Mouse (Mus musculus) midbrain, embryonic 15.5 days (tissue): ENCODE measurements around the gene Rhno1. TPM values are rescaled to one million over a fixed set of nuclear protein-coding genes. Genes with fewer than 3 reads are reported as not detected.
A peak's percentile ranks its signal among the peaks of the same experiment; 100 is the strongest.
"Not testable (repeated sequence)": the region's sequence is repeated elsewhere in the genome, so short reads cannot be mapped to it uniquely, and the experiment has no call there.

Experiments
- ATAC-seq: fragments of 200-750 bp; cut with Nextera tagmentation; replicated peaks from 2 replicates; pipeline ENCODE4 v1.8.0; 2017; ENCODE audit warnings: moderate TSS enrichment
- H3K27ac ChIP-seq: fragments of 300-500 bp; sonication (generic); 2 replicates; pipeline ENCODE4 v1.5.1; 2015; ENCODE audit warnings: mild to moderate bottlenecking, inconsistent platforms
- H3K27me3 ChIP-seq: fragments of 300-500 bp; sonication (generic); replicated peaks from 2 replicates; pipeline ENCODE4 v1.6.1; 2015; ENCODE audit warnings: inconsistent platforms
- H3K36me3 ChIP-seq: fragments of 300-500 bp; sonication (generic); replicated peaks from 2 replicates; pipeline ENCODE4 v1.6.1; 2015; ENCODE audit warnings: inconsistent platforms
- H3K4me1 ChIP-seq: fragments of 300-500 bp; sonication (generic); 2 replicates; pipeline ENCODE4 v1.6.1; 2015; ENCODE audit warnings: inconsistent platforms
- H3K4me2 ChIP-seq: fragments of 300-500 bp; sonication (generic); 2 replicates; pipeline ENCODE4 v1.6.1; 2015; ENCODE audit warnings: inconsistent platforms, mild to moderate bottlenecking, moderate library complexity
- H3K4me3 ChIP-seq: fragments of 300-500 bp; sonication (generic); 2 replicates; pipeline ENCODE4 v1.5.1; 2015; ENCODE audit warnings: mild to moderate bottlenecking, inconsistent platforms
- H3K9ac ChIP-seq: fragments of 300-500 bp; sonication (generic); 2 replicates; pipeline ENCODE4 v1.6.1; 2015; ENCODE audit warnings: mild to moderate bottlenecking, inconsistent platforms
- H3K9me3 ChIP-seq: fragments of 300-500 bp; sonication (generic); 2 replicates; pipeline ENCODE4 v1.6.1; 2016; ENCODE audit warnings: inconsistent platforms
- WGBS: fragments of 180-500 bp; shearing (Covaris S2); methylation state at CpG from one replicate; pipeline ENCODE4 v1.1.7; 2015; ENCODE audit warnings: mixed read lengths; 5-methylcytosine and 5-hydroxymethylcytosine counted together
- polyA plus RNA-seq: library from polyadenylated mRNA; unstranded; fragments of >200 nt; fragmentation: Nextera tagmentation; extraction: Ambion mirVana; gene quantifications from 2 replicates; pipeline ENCODE4 v1.2.1, GENCODE M21; 2015

Gene Rhno1
- polyA plus RNA-seq, 1 experiment from 2014 or later, result 89.4 TPM

DNA sequence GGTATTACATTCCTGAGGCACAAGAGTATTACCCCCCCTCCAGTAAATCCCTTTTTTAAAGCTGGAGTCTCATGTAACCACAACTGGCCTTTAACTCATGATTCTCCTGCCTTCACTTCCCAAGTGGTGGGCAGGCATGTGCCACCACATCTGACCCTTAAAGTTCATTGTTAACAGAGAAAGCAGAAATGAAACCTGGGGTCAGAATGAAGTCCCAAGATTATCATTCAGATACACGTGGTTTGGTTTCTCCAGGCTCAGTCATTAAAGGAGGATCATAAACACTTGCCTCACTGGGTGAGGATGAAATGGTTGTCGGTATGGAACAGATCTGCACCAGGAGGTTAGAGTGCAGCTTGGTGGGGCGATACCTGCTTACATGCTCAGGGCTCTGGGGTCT is 18.5 kb upstream of the Rhno1 start:
- Histone ChIP-seq H3K4me1 (no peaks in the 10 kb centered on the region), H3K4me3 (no peak overlapping the region), H3K27me3 (no peaks in the 10 kb centered on the region), H3K9me3 (no peaks in the 10 kb centered on the region), H3K27ac (no peak overlapping the region), H3K4me2 (no peak overlapping the region), H3K9ac (no peak overlapping the region), H3K36me3 (no peaks in the 10 kb centered on the region)
- ATAC-seq, result no peak
- WGBS, result 85% methylated on average over 3 of the region's 3 CpGs

DNA sequence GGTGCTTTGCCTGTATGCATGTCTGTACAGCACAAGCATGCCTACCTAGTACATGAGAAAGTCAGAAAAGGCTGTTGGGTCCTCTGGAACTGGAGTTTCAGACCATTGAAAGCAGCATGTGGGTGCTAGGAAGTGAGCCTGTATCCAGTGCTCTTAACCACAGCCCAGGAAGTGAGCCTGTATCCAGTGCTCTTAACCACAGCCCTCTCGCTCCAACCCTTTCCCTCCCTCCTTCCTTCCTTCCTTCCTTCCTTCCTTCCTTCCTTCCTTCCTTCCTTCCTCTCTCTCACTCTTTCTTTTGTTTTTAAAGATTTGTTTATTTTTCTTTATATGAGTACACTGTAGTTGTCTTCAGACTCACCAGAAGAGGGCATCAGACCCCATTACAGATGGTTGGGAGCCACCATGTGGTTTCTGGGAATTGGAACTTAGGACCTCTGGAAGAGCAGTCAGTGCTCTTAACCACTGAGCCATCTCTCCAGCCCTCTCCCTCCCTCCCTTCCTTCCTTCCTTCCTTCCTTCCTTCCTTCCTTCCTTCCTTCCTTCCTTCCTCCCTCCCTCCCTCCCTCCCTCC is 18.0 kb upstream of the Rhno1 start:
- WGBS, result 89% methylated on average over 1 of the region's 1 CpGs
- not testable (repeated sequence) for H3K9ac ChIP-seq, H3K27me3 ChIP-seq, ATAC-seq, H3K4me3 ChIP-seq, H3K27ac ChIP-seq, H3K36me3 ChIP-seq, H3K4me2 ChIP-seq, H3K4me1 ChIP-seq, H3K9me3 ChIP-seq

DNA sequence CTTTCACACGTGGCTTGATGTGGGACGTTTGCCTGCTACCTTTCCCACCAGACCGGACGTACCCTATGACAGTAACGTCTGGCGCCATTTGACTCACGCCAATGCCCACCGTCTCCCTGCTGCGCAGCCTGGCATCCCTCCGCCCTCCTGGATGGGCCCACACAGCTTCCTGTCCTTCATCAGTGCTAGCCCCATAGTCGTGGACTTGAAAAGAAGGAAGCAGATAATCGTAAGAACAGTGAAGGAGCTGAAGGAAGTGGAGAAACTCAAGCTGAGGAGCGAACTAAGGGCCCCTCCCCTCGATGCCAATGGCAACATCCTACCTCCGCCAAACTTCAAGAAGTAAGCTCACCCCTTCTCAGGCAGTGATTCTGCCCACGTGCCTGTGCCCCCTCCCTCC is 16.9 kb upstream of the Rhno1 start:
- Histone ChIP-seq H3K27ac (no peak overlapping the region), H3K36me3 (no peaks in the 10 kb centered on the region), H3K4me1 (peaks cover 8% of the 10 kb centered on the region), H3K9me3 (no peaks in the 10 kb centered on the region), H3K27me3 (no peaks in the 10 kb centered on the region), H3K4me3 (no peak overlapping the region), H3K9ac (no peak overlapping the region), H3K4me2 (no peak overlapping the region)
- ATAC-seq, result no peak
- WGBS, result 85% methylated on average over 16 of the region's 16 CpGs

DNA sequence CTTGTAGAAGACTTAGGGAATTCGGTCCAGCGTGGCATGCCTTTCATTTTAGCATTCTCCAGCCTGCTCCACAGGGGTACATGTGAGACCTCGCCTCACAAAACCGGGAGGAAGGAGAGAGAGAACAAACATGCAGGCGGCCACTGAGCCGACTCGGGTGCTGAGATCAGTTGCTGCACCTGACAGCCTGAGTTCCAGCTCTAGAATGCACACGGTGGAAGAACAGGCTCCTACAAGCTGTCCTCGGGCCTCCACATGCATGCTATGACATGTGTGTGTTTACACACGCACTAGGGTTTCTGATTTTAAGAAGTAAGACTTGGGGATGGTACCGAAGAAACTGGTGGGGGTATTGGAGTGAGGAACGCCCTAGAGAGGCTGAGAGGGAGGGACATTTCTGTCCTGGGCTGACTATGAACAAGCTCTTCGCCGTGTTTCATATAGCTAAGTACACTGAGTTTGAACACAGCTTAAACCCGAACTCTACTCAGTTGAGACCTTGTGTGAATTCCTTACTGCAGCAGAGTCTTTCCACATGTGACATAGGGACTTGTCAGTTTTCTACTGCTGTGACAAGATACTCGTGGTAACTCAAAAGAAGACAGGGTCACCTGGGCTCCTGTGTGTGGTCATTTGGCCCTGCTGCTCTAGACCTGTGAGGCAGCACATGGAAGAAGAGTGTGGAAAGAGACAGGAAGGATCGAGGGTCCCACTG is 13.8 kb upstream of the Rhno1 start:
- H3K27ac ChIP-seq, result no peak overlapping the region
- H3K27me3 ChIP-seq, result no peaks in the 10 kb centered on the region
- peaks cover 11% of the 10 kb centered on the region for H3K4me1 ChIP-seq
- no peak overlapping the region for H3K4me3 ChIP-seq
- H3K9ac ChIP-seq, result no peak overlapping the region
- H3K9me3 ChIP-seq, result no peaks in the 10 kb centered on the region
- no peak for ATAC-seq
- H3K4me2 ChIP-seq, result no peak overlapping the region
- no peaks in the 10 kb centered on the region for H3K36me3 ChIP-seq
- 93% methylated on average over 17 of the region's 17 CpGs for WGBS

GRCm38 (mm10) chr6:128375192-128375591 is 12.5 kb upstream of the Rhno1 start, which contains the start of the genes Tex52 and Gm44596:
Tex52 (plus strand) TSS chr6:128375456.
Gm44596 (plus strand) TSS chr6:128375503.
- Histone ChIP-seq H3K36me3 (no peaks in the 10 kb centered on the region), H3K27ac (peak within 1 kb of the TSS; percentile 41), H3K9me3 (no peaks in the 10 kb centered on the region), H3K4me2 (peak within 1 kb of the TSS; percentile 21), H3K9ac (no peak within 1 kb of the TSS), H3K27me3 (no peaks in the 10 kb centered on the region), H3K4me3 (no peak within 1 kb of the TSS), H3K4me1 (peaks cover 11% of the 10 kb centered on the region)
- WGBS, result 7% methylated on average over 6 of the region's 6 CpGs
- ATAC-seq, result peak; percentile 80

DNA sequence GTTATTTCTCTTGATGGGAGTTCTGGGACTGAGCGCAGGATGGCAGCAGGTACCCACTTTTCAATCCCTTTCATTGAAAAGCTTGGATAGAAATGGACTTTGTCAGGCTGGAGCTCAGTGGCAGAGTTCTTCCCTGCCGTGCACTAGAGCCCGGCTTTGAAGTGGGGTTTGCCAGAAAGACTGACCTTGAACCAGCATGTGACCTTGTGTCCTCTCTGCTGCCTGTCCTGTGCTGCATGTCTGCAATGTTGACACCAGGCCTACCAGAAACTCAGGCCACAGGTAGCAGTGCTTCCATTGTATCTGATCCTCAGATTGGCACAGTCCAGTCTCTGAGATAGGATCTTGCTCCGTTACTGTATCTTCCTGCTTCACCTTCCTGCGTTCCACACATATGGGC is 7.3 kb upstream of the Rhno1 start:
- Histone ChIP-seq H3K36me3 (no peaks in the 10 kb centered on the region), H3K9me3 (no peaks in the 10 kb centered on the region), H3K4me1 (peaks cover 8% of the 10 kb centered on the region), H3K4me3 (no peak overlapping the region), H3K4me2 (no peak overlapping the region), H3K27ac (no peak overlapping the region), H3K9ac (no peak overlapping the region), H3K27me3 (no peaks in the 10 kb centered on the region)
- ATAC-seq, result no peak
- 95% methylated on average over 5 of the region's 5 CpGs for WGBS

GRCm38 (mm10) chr6:128366466-128366865 is 3.8 kb upstream of the Rhno1 start:
- Histone ChIP-seq H3K27ac (no peak overlapping the region), H3K4me3 (no peak overlapping the region), H3K27me3 (no peaks in the 10 kb centered on the region), H3K4me1 (peaks cover 8% of the 10 kb centered on the region), H3K36me3 (no peaks in the 10 kb centered on the region), H3K9ac (no peak overlapping the region), H3K9me3 (no peaks in the 10 kb centered on the region), H3K4me2 (no peak overlapping the region)
- WGBS, result 91% methylated on average over 5 of the region's 5 CpGs
- no peak for ATAC-seq

- Histone ChIP-seq H3K27me3 (no peaks in the 10 kb centered on the region), H3K9me3 (no peaks in the 10 kb centered on the region), H3K4me3 (no peak overlapping the region), H3K4me2 (no peak overlapping the region), H3K9ac (no peak overlapping the region), H3K36me3 (no peaks in the 10 kb centered on the region), H3K27ac (no peak overlapping the region), H3K4me1 (peaks cover 18% of the 10 kb centered on the region)
- WGBS, result 77% methylated on average over 6 of the region's 6 CpGs
- ATAC-seq, result no peak
Observed at GRCm38 (mm10) chr6:128364721-128365120, 2.0 kb upstream of the Rhno1 start.

GRCm38 (mm10) chr6:128363007-128363825 is 505 bp upstream of the Rhno1 start:
- Histone ChIP-seq H3K9me3 (no peaks in the 10 kb centered on the region), H3K4me1 (peaks cover 18% of the 10 kb centered on the region), H3K27ac (peak overlapping the region; percentile 86; the same call in 1 of the 2 replicates), H3K9ac (peak overlapping the region; percentile 69), H3K27me3 (no peaks in the 10 kb centered on the region), H3K4me2 (peak overlapping the region; percentile 94), H3K4me3 (peak overlapping the region; percentile 61), H3K36me3 (0 out of 2 replicates have a peak, but pooled peaks cover 5% of the 10 kb centered on the region)
- ATAC-seq, result peak; percentile 71
- under 1% methylated on average over 22 of the region's 46 CpGs for WGBS

GRCm38 (mm10) chr6:128361901-128362300 is 810 bp downstream of the Rhno1 start:
- Histone ChIP-seq H3K4me3 (peak overlapping the region; percentile 61), H3K4me2 (peak overlapping the region; percentile 94), H3K4me1 (peaks cover 18% of the 10 kb centered on the region), H3K27ac (peak overlapping the region; percentile 86), H3K36me3 (0 out of 2 replicates have a peak, but pooled peaks cover 7% of the 10 kb centered on the region), H3K9ac (peak overlapping the region; percentile 69), H3K9me3 (no peaks in the 10 kb centered on the region), H3K27me3 (no peaks in the 10 kb centered on the region)
- WGBS, result 12% methylated on average over 9 of the region's 9 CpGs
- ATAC-seq, result no peak

DNA sequence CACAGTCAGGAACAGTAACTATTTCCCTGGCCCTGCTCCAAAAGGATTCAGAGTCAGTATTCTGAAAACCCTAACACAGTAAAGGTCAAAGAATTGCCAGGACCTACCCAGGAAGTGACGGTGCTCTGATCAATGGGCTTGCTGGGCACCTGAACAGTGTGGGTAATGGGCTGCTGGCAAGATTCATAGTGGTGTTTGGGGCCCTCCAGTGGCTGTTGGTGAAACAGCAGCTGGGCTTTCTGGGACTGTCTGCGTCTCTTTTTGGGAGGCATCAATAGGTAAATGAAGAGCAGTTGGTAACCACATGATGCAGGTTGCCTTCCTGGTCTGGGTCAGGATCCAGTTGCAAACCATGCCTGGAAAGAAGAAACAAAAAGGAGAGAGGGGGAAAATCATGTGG is 3.7 kb downstream of the Rhno1 start:
- WGBS, result 5% methylated on average over 2 of the region's 2 CpGs
- Histone ChIP-seq H3K4me3 (no peak overlapping the region), H3K9me3 (no peaks in the 10 kb centered on the region), H3K27ac (no peak overlapping the region), H3K27me3 (no peaks in the 10 kb centered on the region), H3K9ac (no peak overlapping the region), H3K4me2 (no peak overlapping the region), H3K36me3 (0 out of 2 replicates have a peak, but pooled peaks cover 7% of the 10 kb centered on the region), H3K4me1 (peaks cover 34% of the 10 kb centered on the region)
- ATAC-seq, result no peak

GRCm38 (mm10) chr6:128355726-128356416 is 6.8 kb downstream of the Rhno1 start, which contains the start of gene Tulp3:
Tulp3 (minus strand) TSS chr6:128355851.
- peak within 1 kb of the TSS; percentile 84 for H3K4me3 ChIP-seq
- H3K27ac ChIP-seq, result peak within 1 kb of the TSS; percentile 87
- ATAC-seq, result peak; percentile 99
- H3K4me2 ChIP-seq, result peak within 1 kb of the TSS; percentile 70
- under 1% methylated on average over 42 of the region's 42 CpGs for WGBS
- 0 out of 2 replicates have a peak, but pooled peaks cover 7% of the 10 kb centered on the region for H3K36me3 ChIP-seq
- no peaks in the 10 kb centered on the region for H3K27me3 ChIP-seq
- peaks cover 25% of the 10 kb centered on the region for H3K4me1 ChIP-seq
- H3K9me3 ChIP-seq, result no peaks in the 10 kb centered on the region
- H3K9ac ChIP-seq, result peak within 1 kb of the TSS; percentile 82
